Mouse (Mus musculus) right cerebral cortex, postnatal 25 days (tissue): ENCODE results near the gene Cd5.

ENCODE experiments used
- DNase-seq: peaks from one replicate; pipeline ENCODE4 v3.0.0; 2022

Gene Cd5

DNA sequence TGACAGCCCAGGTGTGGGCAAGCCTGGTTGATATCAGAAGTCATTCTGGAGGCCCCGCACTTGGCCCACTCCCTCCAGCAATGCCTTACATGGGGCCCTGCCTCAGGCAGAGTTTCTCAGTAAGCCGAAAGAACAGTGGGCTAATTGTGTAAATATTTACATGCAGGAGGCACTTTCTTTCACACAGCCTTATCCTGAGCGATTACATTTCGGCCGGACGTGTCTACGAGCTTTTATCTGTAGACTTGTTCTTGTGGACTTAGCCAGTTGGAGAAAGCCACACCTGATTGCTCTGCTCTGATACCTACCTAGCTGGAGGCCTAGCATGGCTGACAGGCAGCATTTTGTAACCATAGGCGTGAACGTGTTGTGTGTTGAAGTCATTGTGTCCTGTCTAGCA is 39.0 kb downstream of the Cd5 start:
- DNase-seq = no peak

DNA sequence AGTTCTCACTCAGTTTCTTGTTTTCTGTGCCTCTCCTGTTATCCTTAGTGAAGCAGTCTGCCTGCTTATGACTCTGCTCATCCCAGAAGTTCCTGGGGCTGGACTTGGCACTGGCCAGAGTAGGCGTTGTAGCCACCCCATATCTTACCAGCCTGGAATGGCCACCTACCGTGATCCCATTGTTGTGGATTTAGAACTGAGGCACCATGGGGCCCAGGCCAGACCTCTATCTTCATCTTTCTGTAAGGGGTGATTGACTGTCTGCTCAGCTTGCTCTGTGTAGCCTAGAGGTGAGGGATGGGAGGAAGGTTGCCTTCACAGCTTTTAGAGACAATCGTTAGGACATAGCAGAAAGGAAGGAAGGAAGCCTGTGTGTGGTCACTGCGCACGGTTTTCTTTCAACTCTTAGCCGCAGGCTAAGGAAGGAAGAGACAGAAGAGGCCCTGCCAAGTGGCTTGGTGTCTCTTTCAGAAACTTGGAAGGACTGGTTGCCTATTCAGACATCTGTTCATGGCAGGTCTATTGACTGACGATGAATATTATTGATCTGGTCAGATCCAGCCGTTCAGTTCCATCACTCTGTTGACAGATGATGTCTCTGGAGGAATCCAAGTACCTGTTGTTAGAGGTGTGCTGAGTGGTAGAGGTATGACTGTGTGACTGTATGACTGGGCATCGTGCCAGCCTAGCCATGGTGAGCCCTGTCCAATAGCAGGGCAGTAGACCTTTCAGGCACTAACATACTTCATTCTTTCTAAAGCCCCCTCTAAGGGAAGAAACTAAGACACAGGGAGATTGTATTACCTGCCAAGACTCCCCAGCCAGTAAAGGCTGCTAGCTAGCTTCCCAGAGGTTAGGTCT is 40.4 kb downstream of the Cd5 start:
- no peak for DNase-seq

DNA sequence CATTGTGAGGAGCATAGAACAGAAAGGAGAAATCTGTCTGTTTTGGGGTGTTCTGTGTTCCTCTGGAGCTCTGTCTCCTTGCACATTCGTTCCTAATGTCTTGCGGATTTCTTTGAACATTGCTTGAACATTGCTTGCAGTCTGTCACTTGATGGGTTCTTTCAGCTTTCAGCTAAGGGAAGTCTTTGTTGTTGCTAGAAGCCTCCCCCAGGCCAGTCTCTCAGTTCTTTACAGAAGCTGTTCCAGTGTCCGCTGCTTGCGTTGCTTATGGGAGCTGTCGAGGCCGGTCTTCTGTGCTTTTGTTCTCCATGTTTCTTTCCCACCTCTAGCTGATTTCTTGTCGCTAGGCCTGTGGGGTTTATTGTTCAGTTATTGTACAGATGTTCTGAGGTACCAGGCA is 43.0 kb downstream of the Cd5 start:
- no peak for DNase-seq

DNA sequence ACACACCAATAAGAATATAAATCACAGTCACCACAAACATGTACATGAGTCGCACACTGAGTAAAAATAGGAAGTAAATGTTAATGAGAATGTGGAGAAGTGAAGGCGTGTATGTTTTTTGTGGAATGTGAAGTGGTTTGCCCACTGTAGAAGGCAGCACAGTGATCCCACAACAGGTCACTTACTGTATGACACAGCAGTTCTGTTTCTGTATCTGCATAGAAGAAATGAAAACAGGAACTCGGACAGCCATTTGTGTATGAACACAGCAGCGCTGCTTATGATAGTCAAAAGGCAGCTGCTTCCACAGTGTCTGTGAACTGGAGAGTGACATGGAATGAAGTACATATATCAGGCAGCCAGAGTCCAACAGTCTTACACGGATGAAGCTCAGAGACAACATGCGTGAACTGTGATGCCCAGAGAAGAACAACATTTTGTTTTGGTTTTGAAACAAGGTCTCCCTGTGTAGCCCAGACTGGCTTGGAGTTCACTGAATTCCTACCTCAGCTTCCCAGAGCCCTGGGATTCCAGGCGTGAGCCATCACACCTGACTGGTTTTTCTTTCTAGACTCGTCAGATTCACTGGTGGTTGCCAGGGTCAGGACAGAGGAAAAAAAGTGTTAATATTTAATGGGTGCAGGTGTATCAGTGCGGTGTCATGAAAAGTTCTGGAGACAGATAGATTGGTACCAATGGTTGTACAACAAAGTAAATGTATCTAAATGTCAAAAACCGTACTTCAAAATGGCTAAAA is 44.7 kb downstream of the Cd5 start:
- no peak for DNase-seq

DNA sequence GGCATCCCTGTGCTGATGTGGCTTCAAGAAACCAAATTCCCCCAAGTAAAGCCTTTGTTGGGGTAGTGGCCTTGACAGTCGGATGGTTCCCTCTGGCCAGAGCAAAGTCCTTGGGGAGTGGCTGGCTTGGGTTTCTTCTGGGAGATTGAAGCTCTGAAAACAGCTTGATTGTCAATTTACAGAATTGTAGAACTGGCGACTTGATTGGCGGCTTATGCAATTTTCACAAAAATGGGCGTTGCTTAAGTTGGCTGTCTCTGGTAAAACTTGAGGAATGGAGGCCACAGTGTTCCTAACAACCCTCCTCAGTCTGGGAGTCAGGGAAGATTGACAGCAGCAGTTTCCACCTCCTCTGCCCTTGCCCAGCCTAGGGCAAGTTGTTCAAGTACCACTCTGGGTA is 46.4 kb downstream of the Cd5 start:
- no peak for DNase-seq

DNA sequence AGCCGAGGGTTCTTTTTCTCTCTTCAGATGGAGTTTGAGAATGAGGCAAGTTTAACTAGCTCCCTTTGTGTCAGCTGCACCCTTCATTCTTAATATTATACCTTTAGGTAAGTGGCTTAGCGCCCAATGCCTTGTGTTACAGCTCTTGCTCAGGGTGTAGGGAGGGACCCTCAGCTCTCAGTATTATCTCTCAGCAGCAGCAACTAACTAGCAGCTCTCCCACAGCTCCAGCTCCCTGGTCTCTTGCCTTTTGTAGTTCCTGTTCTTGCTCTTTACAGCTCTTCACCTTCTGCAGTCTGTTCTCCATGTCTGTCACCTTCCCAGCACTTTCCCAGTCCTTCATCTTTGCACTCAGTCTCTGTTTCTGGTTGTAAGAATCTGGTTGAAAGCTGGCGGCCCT is 47.1 kb downstream of the Cd5 start:
- no peak for DNase-seq

DNA sequence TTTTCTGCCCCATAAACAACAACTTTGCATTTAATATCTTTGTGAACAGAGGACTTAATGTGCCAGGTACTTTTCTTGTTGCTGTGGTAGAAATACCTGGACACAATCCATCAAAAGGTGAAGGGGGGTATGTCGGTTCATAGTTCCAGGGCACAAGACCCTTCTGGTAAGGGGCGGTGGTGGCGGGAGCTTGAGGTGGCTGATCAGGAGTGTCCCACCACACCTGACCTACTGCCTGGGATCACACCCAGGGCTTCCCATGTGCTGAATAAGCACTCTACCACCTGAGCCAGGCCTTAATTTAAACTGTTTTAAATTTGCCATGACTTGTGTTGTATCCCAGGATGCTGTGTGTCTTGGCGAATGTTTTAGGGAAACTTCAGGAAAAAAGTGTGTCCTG is 47.7 kb downstream of the Cd5 start:
- DNase-seq = no peak

DNA sequence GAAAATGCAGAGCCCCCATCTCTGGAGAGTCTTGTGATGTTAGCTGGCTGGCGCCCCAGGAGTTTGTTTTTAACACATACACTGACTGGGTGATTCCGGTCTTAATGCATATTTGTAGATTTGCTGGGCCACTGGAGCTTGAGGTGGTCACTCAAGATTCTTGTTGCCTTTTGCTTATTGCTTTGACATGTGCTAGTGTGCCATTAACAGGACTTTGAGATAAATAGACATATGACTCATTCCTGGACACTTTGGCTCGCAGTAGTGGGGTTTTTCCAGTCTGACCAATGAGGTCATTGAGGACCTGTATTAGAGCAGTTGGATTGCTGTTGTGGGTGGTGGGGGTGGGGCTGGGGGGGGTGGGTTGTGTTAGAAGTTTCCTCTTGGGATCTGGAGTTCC is 48.5 kb downstream of the Cd5 start:
- no peak for DNase-seq

DNA sequence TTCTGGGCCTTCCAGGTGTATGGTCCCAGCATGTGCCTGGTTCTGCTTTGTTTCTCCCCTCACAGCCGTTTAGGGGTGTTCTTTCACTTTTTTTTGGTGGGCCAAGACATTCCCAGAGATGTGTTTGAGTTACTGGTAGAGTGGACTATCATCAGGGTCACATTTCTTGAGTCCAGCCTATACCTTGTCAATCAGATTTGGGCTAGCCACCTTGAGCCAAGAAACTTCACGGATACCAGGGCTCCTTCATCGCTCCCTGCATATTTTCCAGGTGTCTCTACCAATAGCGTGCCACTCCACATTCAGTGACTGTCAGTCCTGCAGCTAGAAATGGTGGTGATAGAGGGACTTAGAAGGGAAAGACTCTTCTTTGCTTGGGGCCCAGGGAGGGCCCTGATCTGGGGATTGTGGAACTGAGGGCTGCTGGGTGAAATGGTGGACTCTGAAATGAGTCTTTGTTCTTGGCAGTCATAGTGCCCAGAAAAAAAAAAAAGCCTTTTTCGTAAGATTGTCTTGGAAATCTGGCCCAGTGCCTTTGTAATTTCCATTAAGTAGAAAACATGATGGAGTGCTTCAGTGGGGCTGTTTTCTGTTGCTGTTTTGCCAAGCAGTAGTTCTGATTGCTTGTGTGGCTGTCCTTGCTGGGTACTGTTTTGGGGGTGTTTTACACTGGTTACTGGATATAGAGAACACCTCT is 49.2 kb downstream of the Cd5 start:
- DNase-seq = no peak

DNA sequence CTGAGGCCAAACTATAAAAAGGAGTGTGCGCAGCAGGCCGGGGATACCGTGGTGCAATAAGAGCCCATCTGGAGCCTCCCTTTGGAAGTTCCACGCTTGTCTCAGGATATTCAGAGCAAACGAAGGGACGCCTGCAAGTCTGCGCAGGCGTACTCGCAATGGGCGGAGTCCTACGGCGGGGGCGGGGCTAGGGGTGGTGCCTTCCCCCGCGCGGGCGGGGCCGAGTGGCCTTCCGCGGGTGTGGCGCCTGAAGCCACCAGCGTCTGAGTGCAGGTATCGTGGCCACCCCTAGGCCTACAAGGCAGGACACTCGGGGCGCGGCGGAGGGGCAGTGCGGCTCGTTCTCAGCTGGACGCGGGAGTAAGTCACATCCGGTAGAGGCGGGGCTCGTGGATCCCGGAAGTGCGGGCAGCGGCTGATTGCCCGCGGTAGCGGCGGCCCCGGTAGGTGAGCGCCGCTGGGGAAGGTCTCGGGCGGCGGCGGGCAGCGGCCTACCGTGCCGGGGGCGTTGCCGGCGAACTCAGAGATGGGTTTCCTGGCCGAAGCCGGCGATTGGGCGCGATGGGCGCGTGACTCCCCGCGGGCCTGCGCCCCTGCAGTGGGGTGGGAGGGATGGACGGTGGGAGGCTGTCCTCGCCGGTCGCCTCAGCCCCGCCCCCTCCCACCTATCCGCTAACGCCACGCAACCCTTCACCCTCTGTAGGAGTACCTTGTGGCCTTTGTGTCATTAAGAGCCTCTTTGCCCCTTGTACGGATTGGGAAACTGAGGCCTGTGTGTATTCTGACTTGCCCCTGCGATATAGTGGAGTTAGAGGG is 50.1 kb downstream of the Cd5 start, which contains the start of gene Vps37c:
Gene Vps37c, plus strand, starts transcription at position 199 of the 816 bp plus-strand sequence.
- DNase-seq = peak; percentile 92

DNA sequence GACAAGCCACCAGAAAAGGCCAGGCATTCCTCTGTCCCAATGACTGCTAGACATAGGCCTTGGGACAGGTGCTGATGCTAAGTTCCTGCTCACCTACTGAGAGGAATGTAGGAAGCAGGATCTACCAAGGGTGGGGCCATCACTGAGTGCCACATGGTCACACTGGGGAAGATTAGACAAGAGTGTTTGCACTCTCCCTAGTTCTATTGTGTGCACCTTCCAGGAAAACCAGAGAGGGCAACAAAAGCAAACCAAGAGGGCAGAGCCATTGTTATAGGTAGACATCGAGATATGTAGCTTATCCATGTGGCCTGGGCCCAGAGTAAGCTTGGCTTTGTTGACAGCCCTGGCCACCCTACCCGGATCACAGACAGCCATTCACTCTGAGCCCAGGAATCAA is 53.1 kb downstream of the Cd5 start:
- no peak for DNase-seq

DNA sequence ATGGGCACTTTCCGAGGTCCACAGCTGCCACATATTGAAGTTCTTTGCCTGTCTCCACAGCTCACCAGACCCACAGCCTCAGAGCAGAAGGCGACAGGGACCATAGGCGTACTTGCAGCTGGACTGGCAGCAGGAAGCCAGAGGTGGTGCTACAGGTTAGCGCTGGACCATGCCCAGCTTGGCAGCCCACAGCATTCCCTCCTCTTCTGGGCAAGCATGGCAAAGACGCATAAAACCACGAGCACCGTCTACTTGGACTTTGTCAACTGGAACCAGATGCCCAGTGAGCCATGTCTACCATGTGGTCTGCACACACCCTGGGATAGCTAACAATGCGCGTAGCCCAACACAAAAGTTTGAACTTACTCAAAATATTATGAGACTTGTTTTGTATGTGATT is 53.7 kb downstream of the Cd5 start:
- DNase-seq = no peak

DNA sequence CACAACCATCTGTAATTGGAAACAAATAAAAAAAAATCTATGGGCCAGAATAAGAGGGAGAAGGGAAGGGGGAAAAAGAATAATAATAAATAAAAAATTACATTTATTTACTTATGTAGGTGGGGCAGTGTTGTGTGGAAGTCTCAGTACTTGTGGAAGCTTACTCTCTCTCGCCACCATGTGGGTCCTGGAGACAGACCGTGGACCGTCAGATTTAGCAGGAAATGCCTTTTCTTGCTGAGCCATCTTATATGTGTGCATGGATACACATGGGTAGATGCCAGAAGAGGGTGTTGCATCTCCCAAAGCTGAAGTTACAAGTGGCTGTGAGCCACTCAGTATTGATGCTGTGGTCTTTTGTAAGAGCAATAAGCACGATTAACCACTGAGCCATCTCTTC is 57.2 kb downstream of the Cd5 start:
- DNase-seq = no peak

DNA sequence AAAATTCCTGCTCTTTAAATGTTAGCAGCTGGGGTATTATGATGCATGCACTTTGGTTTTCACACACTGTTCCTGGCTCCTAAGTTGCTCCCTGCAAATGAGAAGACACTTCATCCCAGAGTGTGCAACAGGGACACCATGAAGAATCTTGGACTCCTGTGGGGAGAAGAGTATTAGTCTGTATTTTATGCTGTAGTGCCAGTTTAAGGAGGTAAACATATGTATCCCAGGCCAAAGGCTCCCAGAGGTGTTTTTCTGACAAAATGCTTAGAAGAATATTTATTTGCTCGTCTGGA is 60.1 kb downstream of the Cd5 start:
- DNase-seq = no peak

DNA sequence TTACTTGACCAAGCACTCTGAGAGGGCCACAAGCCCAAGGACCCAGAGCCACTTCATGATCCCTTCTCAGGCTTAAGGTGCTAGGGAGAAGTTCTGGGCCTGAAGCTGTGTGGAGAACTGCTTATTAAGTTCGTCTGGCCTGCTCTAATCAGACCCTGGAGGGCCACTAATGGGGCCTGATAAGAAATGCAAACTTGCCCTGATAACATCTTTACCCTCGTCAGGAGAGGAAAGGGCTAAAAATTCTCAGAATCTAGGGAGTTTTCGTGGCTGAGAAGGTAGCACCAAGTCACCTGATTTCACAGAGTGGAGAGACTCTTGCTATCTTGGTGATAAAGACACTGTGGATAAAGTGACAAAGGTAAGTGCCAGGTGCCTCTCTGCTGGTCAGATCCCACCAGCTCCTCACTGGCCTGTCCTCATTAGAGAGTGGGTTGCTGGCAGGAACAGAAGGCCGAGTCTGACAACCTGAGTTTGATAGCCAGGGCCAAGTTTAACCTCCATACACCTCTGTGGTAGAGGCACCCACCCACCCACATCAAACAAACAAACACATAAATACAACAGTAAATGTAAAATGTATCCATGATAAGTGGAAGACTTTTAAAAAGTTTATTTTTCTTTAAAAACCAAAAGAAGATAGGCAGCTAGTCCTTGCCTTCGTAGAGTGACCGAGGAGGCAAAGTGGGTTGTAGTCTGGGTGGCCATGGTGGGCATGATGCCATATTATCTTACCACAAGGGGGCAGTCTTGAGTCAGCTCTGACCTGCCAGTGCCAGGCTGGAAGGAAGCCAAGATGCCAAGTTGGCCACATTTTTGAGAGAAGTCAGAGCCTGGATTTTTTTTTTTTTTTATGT is 60.7 kb downstream of the Cd5 start, which contains the start of gene Pga5:
Gene Pga5, minus strand, starts transcription at position 157 of the 857 bp plus-strand sequence.
- DNase-seq = peak; percentile 76

DNA sequence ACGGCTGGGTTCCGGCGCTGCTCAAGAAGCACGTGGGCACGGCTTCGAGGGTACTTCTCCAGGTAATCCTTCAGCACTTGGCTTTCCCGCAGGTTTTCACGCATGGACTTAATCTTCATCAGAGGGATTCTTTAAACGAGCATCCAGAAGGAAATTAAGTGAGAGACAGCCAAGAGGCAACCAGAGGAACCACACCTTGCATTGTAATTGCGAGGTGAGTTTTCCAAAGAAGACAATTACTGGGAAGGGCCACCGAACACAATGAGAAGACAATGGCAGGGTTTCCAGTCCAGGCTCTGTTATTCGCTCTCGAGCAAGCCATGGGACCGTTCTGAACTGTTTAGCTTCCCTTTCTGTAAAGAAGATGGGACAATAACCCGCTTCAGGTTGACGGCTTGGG is 62.1 kb downstream of the Cd5 start:
- DNase-seq = no peak

DNA sequence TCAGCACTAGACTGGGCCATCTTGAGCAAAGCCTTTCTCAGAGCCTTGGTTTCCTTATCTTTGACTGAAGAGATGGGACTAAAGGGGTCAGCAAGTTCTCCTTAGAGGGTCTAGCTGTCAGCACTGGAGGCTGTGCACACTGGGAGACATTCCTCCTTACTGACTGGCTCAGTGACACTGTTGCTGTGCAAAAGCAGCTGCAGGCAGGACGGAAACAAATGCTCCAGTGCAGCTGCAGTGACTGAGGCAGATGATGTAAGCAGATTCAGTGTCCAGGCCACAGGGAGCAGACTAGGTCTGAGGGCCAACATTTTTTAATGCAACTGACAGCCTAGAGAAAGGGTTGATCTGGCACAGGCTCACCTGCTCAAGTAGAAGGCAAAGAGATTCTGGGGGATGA is 65.5 kb downstream of the Cd5 start:
- DNase-seq = no peak

DNA sequence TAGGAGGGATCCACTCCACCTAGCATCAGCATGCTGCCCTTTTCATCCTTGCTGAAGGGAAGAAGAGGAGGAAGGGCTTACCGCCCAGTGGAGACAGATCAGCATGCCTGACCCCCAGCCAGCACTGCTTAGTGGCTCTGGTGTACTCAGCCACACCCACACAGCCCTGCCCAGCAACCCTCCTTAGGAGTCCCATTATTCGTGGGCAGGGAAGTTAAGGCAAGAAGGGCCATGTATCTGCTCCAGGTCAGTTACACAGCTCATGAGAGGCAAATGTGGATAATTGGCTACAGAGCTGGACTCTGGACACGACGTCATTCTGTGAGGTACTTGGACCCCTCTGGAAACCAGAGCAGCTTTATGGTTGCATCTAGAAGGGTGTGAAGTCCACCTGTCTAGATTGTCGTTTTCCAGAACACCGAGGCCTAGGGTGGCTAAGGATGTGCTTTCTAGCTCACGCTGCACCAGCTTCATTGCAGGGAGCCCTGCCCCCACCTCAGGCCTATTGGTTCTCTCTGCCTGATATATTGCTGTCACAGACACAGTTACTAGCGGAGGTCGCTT is 66.9 kb downstream of the Cd5 start:
- no peak for DNase-seq

DNA sequence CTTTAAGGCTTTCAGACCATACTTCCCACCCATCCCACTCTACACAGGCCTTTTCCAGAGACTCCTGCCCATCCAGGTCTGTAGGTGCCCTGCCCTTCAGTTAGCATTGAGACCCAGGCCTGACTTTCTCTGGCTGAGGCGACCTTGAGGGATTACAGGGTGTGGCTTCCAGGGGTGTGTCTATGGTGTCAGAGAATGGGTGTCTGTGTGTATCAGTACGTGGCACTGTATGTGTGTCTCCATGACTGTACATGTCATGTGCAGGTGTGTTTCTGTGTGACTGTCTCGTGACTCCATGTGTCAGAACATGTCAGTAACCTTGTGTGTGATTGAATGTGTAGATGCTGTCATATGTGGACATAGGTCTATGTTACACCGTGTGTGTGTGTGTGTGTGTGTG is 67.5 kb downstream of the Cd5 start:
- DNase-seq = no peak
